Mouse (Mus musculus): Measurements from ENCODE around the gene Sgms1.

DNA sequence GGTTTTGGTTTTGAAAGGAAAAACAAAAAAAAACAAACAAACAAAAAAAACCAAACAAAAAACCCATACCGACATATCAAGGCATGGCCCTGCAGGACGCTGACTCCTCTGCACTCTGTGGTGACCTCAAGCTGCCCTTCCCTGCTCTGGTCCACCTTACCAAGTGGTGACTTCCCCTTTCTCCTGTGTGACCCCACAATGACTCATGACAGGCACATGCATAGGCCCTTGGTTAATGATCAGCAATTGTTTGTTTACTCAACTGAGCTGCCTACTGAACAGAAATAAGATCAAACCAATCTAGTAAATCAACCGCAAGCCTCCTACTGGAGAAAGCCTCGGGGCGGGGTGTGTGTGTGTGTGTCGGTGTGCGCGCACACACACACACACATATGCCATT is 112.7 kb downstream of the Sgms1 start:
- TF ChIP-seq CTCF (IDR thresholded peaks at IDR 0.05; ENCODE audit: control insufficient read depth, insufficient read depth, insufficient read length) (no peak), USF1 (IDR thresholded peaks at IDR 0.05; ENCODE audit: low read depth) (no peak), MYOD1 (IDR thresholded peaks at IDR 0.05; ENCODE audit: control insufficient read depth, insufficient read length, low read depth) (no peak), MAX (IDR thresholded peaks at IDR 0.05) (no peak), FOSL1 (IDR thresholded peaks at IDR 0.05; ENCODE audit: insufficient read depth, low read length, poor library complexity, severe bottlenecking) (no peak), MYOG (IDR thresholded peaks at IDR 0.05; ENCODE audit: control insufficient read depth, extremely low read depth, insufficient read length) (no peak), CEBPB (IDR thresholded peaks at IDR 0.05; ENCODE audit: low read depth) (no peak)

All from C2C12 (cell line).